17 mouse cellular contexts compared by ENCODE assay signal in the genomic region with DNA sequence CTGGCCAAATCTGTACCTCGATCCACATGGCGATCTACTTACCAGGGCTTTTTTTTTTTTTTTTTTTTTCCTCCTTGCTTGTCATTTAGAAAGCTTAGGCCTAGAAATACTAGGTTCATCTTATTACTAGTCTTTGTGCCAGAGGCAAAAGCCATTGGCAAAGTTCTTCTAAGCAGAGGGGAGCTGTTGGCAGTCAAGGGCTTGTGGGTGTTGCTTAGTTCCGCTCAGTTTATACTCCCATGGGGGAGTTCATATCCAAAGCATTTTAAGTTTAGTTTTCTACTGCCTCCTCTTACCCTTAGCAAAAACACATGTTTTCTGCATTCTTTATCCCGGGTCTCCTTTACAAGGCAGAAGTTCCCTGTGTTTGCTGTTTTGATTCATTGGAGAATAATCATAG.
DNase-seq lines count a peak whose midpoint lies in the region; ATAC-seq lines count a peak whose summit lies in the region.
"Had no signal": no experiment of that assay in that cellular context is flagged by ENCODE, and none has a peak within 500 bp of the region (broad histone marks: within the 10 kb centered on the region; RNA-seq: fewer than 3 reads in every experiment).

No protein-coding gene starts in this region.

- peak; percentile 45 for ATAC-seq in frontal cortex, adult (ENCODE audit: low TSS enrichment)
- ATAC-seq: liver, postnatal 0 days; lung, postnatal 0 days; midbrain, embryonic 16.5 days; Patski had no signal

- DNase-seq in frontal cortex, postnatal 36 days (ENCODE audit: low spot score in 2 of 2) = no peak
- peak; percentile 19 for DNase-seq in right cerebral cortex, adult 18-20 months
- no peak for DNase-seq in right cerebral cortex, adult 2 months (ENCODE audit: low spot score in 2 of 2)
- DNase-seq in gastrocnemius, postnatal 25 days = peak; percentile 50
- DNase-seq in thymus, postnatal 4 days = no peak
- no peak for DNase-seq in lung, postnatal 14 days
- DNase-seq: adrenal gland, adult 8-10 months; cerebellum, adult 8-10 months; kidney, adult 11 months; kidney, postnatal 36 days; layer of hippocampus, postnatal 36 days; liver, postnatal 0 days; thymus, adult 2 months had no signal

Comparison
In these comparisons a context has a peak if more than half of its experiments do, and no peak if none do; other contexts are left out.
1. DNase-seq: peak in right cerebral cortex, adult 18-20 months (single experiment) and gastrocnemius, postnatal 25 days (single experiment); none in frontal cortex, postnatal 36 days (0 of 2), right cerebral cortex, adult 2 months (0 of 2), thymus, postnatal 4 days (single experiment) and lung, postnatal 14 days (single experiment).